Comparison of ENCODE assay signal across 7 mouse cellular contexts in genomic region chr6:31095943-31096714, GRCm38 (mm10).
DNase-seq lines count a peak whose midpoint lies in the region; ATAC-seq lines count a peak whose summit lies in the region.

No protein-coding gene starts in this region.

- no peak overlapping the region for H3K4me3 ChIP-seq in neural tube, embryonic 11.5 days (ENCODE audit: low read depth, low read length)
- no peak overlapping the region for H3K4me3 ChIP-seq in heart, embryonic 10.5 days
- H3K4me3 ChIP-seq in midbrain, embryonic 10.5 days: 0 out of 2 replicates have a peak overlapping the region, but pooled peaks have one; percentile 7

- H3K27ac ChIP-seq in neural tube, embryonic 11.5 days (ENCODE audit: low read depth, low read length): 0 out of 2 replicates have a peak overlapping the region, but pooled peaks have one; percentile 11
- H3K27ac ChIP-seq in heart, embryonic 10.5 days: peak overlapping the region; percentile 85
- peak overlapping the region; percentile 83 for H3K27ac ChIP-seq in midbrain, embryonic 10.5 days (replicated peaks)

- WGBS in neural tube, embryonic 11.5 days: 54% methylated on average over 21 of the region's 21 CpGs
- 46% methylated on average over 19 of the region's 21 CpGs for WGBS in heart, embryonic 10.5 days
- 61% methylated on average over 21 of the region's 21 CpGs for WGBS in midbrain, embryonic 10.5 days

- no peak overlapping the region for H3K4me2 ChIP-seq in neural tube, embryonic 11.5 days (ENCODE audit: low read depth)

- H3K9ac ChIP-seq in neural tube, embryonic 11.5 days (ENCODE audit: low read length): no peak overlapping the region

- no peaks in the 10 kb centered on the region for H3K36me3 ChIP-seq in neural tube, embryonic 11.5 days (ENCODE audit: control insufficient read depth, insufficient read depth, low read length)
- H3K36me3 ChIP-seq in heart, embryonic 10.5 days: no peaks in the 10 kb centered on the region
- no peaks in the 10 kb centered on the region for H3K36me3 ChIP-seq in midbrain, embryonic 10.5 days

- no peaks in the 10 kb centered on the region for H3K9me3 ChIP-seq in neural tube, embryonic 11.5 days (ENCODE audit: control insufficient read depth, low read length)
- no peaks in the 10 kb centered on the region for H3K9me3 ChIP-seq in heart, embryonic 10.5 days
- H3K9me3 ChIP-seq in midbrain, embryonic 10.5 days (replicated peaks): no peaks in the 10 kb centered on the region

- no peaks in the 10 kb centered on the region for H3K27me3 ChIP-seq in neural tube, embryonic 11.5 days (ENCODE audit: control insufficient read depth, insufficient read depth, low read length)
- no peaks in the 10 kb centered on the region for H3K27me3 ChIP-seq in heart, embryonic 10.5 days (ENCODE audit: insufficient read depth, poor library complexity, severe bottlenecking)
- H3K27me3 ChIP-seq in midbrain, embryonic 10.5 days (ENCODE audit: low read depth, poor library complexity, severe bottlenecking): no peaks in the 10 kb centered on the region

- DNase-seq in neural tube, embryonic 11.5 days (ENCODE audit: low spot score): peak; percentile 44
- no peak for DNase-seq in neural tube, embryonic 10.5 days (ENCODE audit: extremely low spot score, low spot score)
- peak; percentile 50 for DNase-seq in embryo, embryonic 10 days (ENCODE audit: low spot score)
- no peak for DNase-seq in heart, embryonic 10.5 days (ENCODE audit: low spot score)
- DNase-seq in midbrain, embryonic 10.5 days (ENCODE audit: low spot score): peak; percentile 50
- no peak for DNase-seq in B cell, adult 2 months

- peaks cover 9% of the 10 kb centered on the region for H3K4me1 ChIP-seq in neural tube, embryonic 11.5 days (ENCODE audit: control insufficient read depth, insufficient read depth, low read length)
- peaks cover 52% of the 10 kb centered on the region for H3K4me1 ChIP-seq in heart, embryonic 10.5 days
- H3K4me1 ChIP-seq in midbrain, embryonic 10.5 days: peaks cover 36% of the 10 kb centered on the region

- no peak for ATAC-seq in neural tube, embryonic 11.5 days (ENCODE audit: insufficient read depth, low FRiP score, low TSS enrichment)
- ATAC-seq in megakaryocyte-erythroid progenitor cell, adult 5-6 weeks (replicated peaks; ENCODE audit: low FRiP score, low TSS enrichment, poor library complexity, severe bottlenecking): no peak

Comparison
In these comparisons a context has a peak if more than half of its experiments do, and no peak if none do; other contexts are left out.
1. DNase-seq: peak in neural tube, embryonic 11.5 days (single experiment), embryo, embryonic 10 days (single experiment) and midbrain, embryonic 10.5 days (single experiment); none in neural tube, embryonic 10.5 days (single experiment), heart, embryonic 10.5 days (single experiment) and B cell, adult 2 months (0 of 2).
2. H3K27ac ChIP-seq: peak in every context shown above with its lines; median percentile 85 in heart, embryonic 10.5 days; 83 in midbrain, embryonic 10.5 days; 11 in neural tube, embryonic 11.5 days.